Mouse (Mus musculus): Measurements from ENCODE around the gene Cox17. TPM values are rescaled to one million over a fixed set of nuclear protein-coding genes. Genes with fewer than 3 reads are reported as not detected.

Gene Cox17
- polyA plus RNA-seq, 1 experiment from 2014 or later = 88.1 TPM

DNA sequence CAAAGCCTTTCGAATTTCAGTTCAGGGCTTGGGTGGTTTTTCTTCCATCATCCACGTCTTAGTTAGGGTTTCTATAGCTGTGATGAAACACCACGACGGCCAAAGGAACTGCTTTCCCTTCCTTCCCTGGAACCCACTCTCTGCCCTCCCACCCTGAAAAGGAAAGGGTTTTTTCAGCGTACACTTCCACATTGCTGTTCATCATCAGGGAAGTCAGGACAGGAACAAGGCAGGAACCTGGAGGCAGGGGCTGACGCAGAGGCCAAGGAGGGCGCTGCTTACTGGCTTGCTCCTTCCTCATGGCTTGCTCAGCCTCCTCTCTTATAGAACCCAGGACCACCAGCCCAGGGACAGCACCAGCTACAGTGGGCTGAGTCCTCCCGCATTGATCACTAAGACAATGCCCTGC, 30.1 kb downstream of the Cox17 start:
- H3K9me3 ChIP-seq (ENCODE audit: control insufficient read depth, low read length) = no peaks in the 10 kb centered on the region
- H3K4me2 ChIP-seq (ENCODE audit: low read length) = peak overlapping the region; percentile 51
- ATAC-seq (ENCODE audit: low FRiP score, low TSS enrichment) = peak; percentile 38; the same call in 1 of the 2 replicates
- peak overlapping the region; percentile 54; the same call in 1 of the 2 replicates for H3K9ac ChIP-seq (replicated peaks; ENCODE audit: low read length)
- no peaks in the 10 kb centered on the region for H3K36me3 ChIP-seq (ENCODE audit: control insufficient read depth, insufficient read depth, low read length)
- DNase-seq = no peak
- 48% methylated on average over 8 of the region's 8 CpGs for WGBS
- peak overlapping the region; percentile 19 for H3K4me3 ChIP-seq (replicated peaks; ENCODE audit: low read depth, low read length)
- H3K27ac ChIP-seq (replicated peaks; ENCODE audit: low read depth, low read length) = peak overlapping the region; percentile 76
- H3K27me3 ChIP-seq (ENCODE audit: control insufficient read depth, insufficient read depth, low read length) = no peaks in the 10 kb centered on the region
- peaks cover 8% of the 10 kb centered on the region; the same call in 1 of the 2 replicates for H3K4me1 ChIP-seq (ENCODE audit: control insufficient read depth, insufficient read depth, low read length)

DNA sequence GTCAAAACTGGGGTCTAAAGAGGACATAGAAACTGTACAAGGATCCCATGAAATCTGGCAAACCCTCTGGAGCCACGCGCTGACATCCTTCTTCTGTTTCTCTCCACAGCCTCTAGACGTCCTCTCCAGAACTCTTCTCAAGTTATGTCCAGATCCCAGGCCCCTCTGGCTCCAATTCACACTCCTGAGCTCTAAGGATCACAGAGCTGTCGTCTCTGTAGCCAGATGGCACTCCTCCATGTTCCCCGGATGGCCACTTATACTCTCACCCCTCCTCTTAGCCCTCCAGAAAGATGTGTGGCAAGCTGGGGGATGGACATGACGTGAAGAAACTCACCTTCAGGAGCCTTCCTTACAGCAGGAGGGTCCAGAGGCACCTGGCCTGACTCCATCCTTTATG, 30.8 kb downstream of the Cox17 start:
- 84% methylated on average over 6 of the region's 6 CpGs for WGBS
- no peak overlapping the region for H3K4me2 ChIP-seq (ENCODE audit: low read length)

DNA sequence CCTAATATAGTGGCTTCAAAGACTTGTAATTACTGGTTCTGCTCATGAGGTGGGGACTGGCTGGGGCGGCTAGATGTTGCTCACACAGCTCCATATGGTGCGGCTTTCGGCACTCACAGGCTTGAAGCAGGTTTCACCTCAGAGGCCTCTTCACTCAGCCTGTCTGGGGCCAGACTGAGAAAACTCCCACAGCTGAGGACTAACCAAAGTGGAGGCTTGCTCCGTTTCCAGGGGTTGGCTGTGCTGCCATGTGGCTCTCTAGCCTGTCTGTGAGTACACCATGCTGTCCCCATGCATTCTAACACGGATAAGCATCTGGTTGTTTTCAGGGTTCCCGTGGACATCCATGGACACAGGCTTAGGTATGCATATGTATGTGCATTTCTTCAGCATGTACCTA, 31.8 kb downstream of the Cox17 start:
- H3K4me2 ChIP-seq (ENCODE audit: low read length) = no peak overlapping the region
- no peak overlapping the region for H3K27ac ChIP-seq (replicated peaks; ENCODE audit: low read depth, low read length)
- no peaks in the 10 kb centered on the region for H3K36me3 ChIP-seq (ENCODE audit: control insufficient read depth, insufficient read depth, low read length)
- WGBS = 87% methylated on average over 6 of the region's 6 CpGs
- H3K4me3 ChIP-seq (replicated peaks; ENCODE audit: low read depth, low read length) = no peak overlapping the region
- H3K27me3 ChIP-seq (ENCODE audit: control insufficient read depth, insufficient read depth, low read length) = no peaks in the 10 kb centered on the region
- no peak overlapping the region for H3K9ac ChIP-seq (replicated peaks; ENCODE audit: low read length)
- ATAC-seq (ENCODE audit: low FRiP score, low TSS enrichment) = no peak
- DNase-seq = no peak
- peaks cover 8% of the 10 kb centered on the region; the same call in 1 of the 2 replicates for H3K4me1 ChIP-seq (ENCODE audit: control insufficient read depth, insufficient read depth, low read length)
- H3K9me3 ChIP-seq (ENCODE audit: control insufficient read depth, low read length) = no peaks in the 10 kb centered on the region

More for the DNA sequence above, 30.8 kb downstream of the Cox17 start:
- Histone ChIP-seq H3K9ac (replicated peaks; ENCODE audit: low read length) (no peak overlapping the region), H3K9me3 (ENCODE audit: control insufficient read depth, low read length) (no peaks in the 10 kb centered on the region), H3K27ac (replicated peaks; ENCODE audit: low read depth, low read length) (no peak overlapping the region), H3K36me3 (ENCODE audit: control insufficient read depth, insufficient read depth, low read length) (no peaks in the 10 kb centered on the region), H3K27me3 (ENCODE audit: control insufficient read depth, insufficient read depth, low read length) (no peaks in the 10 kb centered on the region), H3K4me3 (replicated peaks; ENCODE audit: low read depth, low read length) (no peak overlapping the region), H3K4me1 (ENCODE audit: control insufficient read depth, insufficient read depth, low read length) (peaks cover 8% of the 10 kb centered on the region; the same call in 1 of the 2 replicates)
- DNase-seq (no peak), ATAC-seq (ENCODE audit: low FRiP score, low TSS enrichment) (no peak)

DNA sequence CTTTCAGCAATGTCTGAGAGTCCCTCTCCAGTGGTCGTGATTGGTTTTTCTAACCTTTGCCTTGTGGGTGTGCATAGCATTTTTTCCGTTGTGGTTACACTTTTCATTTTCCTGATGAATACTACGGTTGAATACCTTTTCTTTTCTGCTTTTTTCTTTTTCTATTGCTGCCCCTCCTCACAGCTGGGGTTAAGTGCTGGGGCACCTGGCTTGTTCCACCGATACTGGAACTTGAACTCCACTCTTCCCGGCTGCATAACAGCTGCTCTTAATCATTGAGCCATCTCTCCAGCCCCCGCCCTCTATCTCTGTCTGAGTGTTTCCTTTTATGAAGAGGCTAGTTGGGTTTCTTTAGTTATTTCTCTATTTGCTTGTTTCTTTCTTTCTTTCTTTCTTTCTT, 32.3 kb downstream of the Cox17 start:
- Histone ChIP-seq H3K9ac (replicated peaks; ENCODE audit: low read length) (no peak overlapping the region), H3K9me3 (ENCODE audit: control insufficient read depth, low read length) (no peaks in the 10 kb centered on the region), H3K4me3 (replicated peaks; ENCODE audit: low read depth, low read length) (no peak overlapping the region), H3K4me1 (ENCODE audit: control insufficient read depth, insufficient read depth, low read length) (peaks cover 8% of the 10 kb centered on the region; the same call in 1 of the 2 replicates), H3K27me3 (ENCODE audit: control insufficient read depth, insufficient read depth, low read length) (no peaks in the 10 kb centered on the region), H3K36me3 (ENCODE audit: control insufficient read depth, insufficient read depth, low read length) (no peaks in the 10 kb centered on the region), H3K4me2 (ENCODE audit: low read length) (no peak overlapping the region), H3K27ac (replicated peaks; ENCODE audit: low read depth, low read length) (no peak overlapping the region)
- DNase-seq = no peak
- 77% methylated on average over 6 of the region's 6 CpGs for WGBS
- ATAC-seq (ENCODE audit: low FRiP score, low TSS enrichment) = no peak

DNA sequence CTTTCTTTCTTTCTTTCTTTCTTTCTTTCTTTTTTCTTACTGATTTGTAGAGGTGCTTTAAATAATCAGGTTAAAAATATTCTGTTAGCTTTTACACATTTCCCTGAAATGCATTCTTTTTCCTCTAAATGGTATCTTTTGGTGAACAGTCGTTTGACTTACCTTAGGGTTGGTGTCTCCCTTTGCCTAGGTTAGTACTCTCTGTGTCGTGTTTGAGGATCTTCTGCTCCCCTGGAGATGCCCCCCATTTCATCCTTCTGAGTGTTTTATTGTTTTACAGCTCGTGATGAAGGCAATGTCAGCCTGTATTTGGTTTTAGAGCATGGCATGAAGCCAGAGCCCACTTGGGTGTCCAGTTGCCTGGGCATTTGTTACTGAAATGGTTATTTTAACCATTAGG, 32.7 kb downstream of the Cox17 start:
- no peak overlapping the region for H3K4me3 ChIP-seq (replicated peaks; ENCODE audit: low read depth, low read length)
- H3K27ac ChIP-seq (replicated peaks; ENCODE audit: low read depth, low read length) = no peak overlapping the region
- ATAC-seq (ENCODE audit: low FRiP score, low TSS enrichment) (no peak), DNase-seq (no peak)
- no peaks in the 10 kb centered on the region for H3K27me3 ChIP-seq (ENCODE audit: control insufficient read depth, insufficient read depth, low read length)
- no peak overlapping the region for H3K4me2 ChIP-seq (ENCODE audit: low read length)
- 54% methylated on average over 3 of the region's 3 CpGs for WGBS
- no peak overlapping the region for H3K9ac ChIP-seq (replicated peaks; ENCODE audit: low read length)
- H3K4me1 ChIP-seq (ENCODE audit: control insufficient read depth, insufficient read depth, low read length) = peaks cover 8% of the 10 kb centered on the region; the same call in 1 of the 2 replicates
- no peaks in the 10 kb centered on the region for H3K36me3 ChIP-seq (ENCODE audit: control insufficient read depth, insufficient read depth, low read length)
- H3K9me3 ChIP-seq (ENCODE audit: control insufficient read depth, low read length) = no peaks in the 10 kb centered on the region

DNA sequence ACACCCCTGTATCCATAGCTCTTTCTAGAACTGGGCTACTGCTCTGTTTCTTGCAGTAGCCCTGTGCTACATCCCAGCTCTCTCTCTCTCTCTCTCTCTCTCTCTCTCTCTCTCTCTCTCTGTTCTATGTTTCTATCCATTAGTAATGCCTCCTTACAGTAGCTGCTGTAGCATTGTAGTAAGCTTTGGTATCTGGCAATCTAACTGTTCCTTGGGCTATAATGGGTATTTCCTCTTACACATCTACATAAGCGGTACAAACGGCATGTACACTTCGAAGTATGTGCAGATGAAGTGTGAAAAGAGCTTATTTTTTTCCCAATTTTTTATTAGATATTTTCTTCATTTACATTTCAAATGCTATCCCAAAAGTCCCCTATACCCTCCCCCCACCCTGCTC, 33.1 kb downstream of the Cox17 start:
- WGBS = 93% methylated on average over 3 of the region's 3 CpGs
- no peak overlapping the region for H3K4me2 ChIP-seq (ENCODE audit: low read length)
- no peaks in the 10 kb centered on the region for H3K36me3 ChIP-seq (ENCODE audit: control insufficient read depth, insufficient read depth, low read length)
- H3K27me3 ChIP-seq (ENCODE audit: control insufficient read depth, insufficient read depth, low read length) = no peaks in the 10 kb centered on the region
- H3K27ac ChIP-seq (replicated peaks; ENCODE audit: low read depth, low read length) = no peak overlapping the region
- no peak overlapping the region for H3K9ac ChIP-seq (replicated peaks; ENCODE audit: low read length)
- H3K4me3 ChIP-seq (replicated peaks; ENCODE audit: low read depth, low read length) = no peak overlapping the region
- no peaks in the 10 kb centered on the region for H3K9me3 ChIP-seq (ENCODE audit: control insufficient read depth, low read length)
- peaks cover 8% of the 10 kb centered on the region; the same call in 1 of the 2 replicates for H3K4me1 ChIP-seq (ENCODE audit: control insufficient read depth, insufficient read depth, low read length)
- DNase-seq = no peak
- no peak for ATAC-seq (ENCODE audit: low FRiP score, low TSS enrichment)

DNA sequence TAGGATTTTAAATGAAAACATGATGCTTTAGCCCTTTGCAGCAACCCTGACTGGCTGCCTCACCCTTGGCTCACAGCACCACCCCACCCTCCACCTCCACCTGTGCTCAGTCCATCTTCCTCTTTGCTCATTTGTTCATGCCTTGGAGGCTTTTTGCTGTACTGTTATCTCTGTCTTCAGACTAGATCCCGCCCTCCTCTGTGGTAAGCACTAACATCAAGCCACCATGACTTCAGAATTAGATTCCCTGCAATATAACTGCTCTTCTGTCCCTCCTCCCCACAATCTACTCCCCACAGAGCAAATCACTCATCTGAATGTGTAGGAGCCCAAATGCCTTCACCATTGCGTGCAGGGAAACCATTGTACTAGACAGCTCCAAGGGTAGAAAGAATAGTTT, 36.9 kb downstream of the Cox17 start:
- no peaks in the 10 kb centered on the region for H3K36me3 ChIP-seq (ENCODE audit: control insufficient read depth, insufficient read depth, low read length)
- H3K4me3 ChIP-seq (replicated peaks; ENCODE audit: low read depth, low read length) = no peak overlapping the region
- no peak overlapping the region for H3K9ac ChIP-seq (replicated peaks; ENCODE audit: low read length)
- no peaks in the 10 kb centered on the region for H3K27me3 ChIP-seq (ENCODE audit: control insufficient read depth, insufficient read depth, low read length)
- H3K4me1 ChIP-seq (ENCODE audit: control insufficient read depth, insufficient read depth, low read length) = no peaks in the 10 kb centered on the region
- H3K4me2 ChIP-seq (ENCODE audit: low read length) = no peak overlapping the region
- H3K27ac ChIP-seq (replicated peaks; ENCODE audit: low read depth, low read length) = no peak overlapping the region
- 80% methylated on average over 2 of the region's 2 CpGs for WGBS
- no peaks in the 10 kb centered on the region for H3K9me3 ChIP-seq (ENCODE audit: control insufficient read depth, low read length)
- DNase-seq (no peak), ATAC-seq (ENCODE audit: low FRiP score, low TSS enrichment) (no peak)

DNA sequence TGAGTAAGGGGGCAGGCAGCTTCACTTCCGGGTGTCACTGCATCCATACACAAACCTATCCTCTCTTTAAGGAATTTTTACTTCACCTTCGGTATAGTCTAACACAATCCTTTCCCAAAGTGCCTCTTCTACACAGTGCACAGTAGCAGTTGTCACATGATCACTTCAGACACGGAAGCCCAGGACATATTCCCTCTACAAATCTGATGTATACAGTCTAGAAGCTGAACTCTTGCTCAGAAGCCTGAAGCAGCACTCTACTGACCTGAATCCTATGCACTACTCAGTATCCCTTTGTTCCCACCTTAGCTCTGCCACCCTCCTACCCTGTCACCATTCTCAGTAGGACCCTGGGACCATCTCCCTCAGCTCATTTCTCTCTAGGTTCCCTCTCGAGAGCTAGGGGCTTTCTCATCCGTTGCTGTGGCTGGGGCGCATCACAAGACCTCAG, 38.4 kb downstream of the Cox17 start:
- Histone ChIP-seq H3K36me3 (ENCODE audit: control insufficient read depth, insufficient read depth, low read length) (no peaks in the 10 kb centered on the region), H3K27ac (replicated peaks; ENCODE audit: low read depth, low read length) (no peak overlapping the region), H3K9ac (replicated peaks; ENCODE audit: low read length) (no peak overlapping the region), H3K27me3 (ENCODE audit: control insufficient read depth, insufficient read depth, low read length) (no peaks in the 10 kb centered on the region), H3K4me1 (ENCODE audit: control insufficient read depth, insufficient read depth, low read length) (no peaks in the 10 kb centered on the region), H3K4me2 (ENCODE audit: low read length) (no peak overlapping the region), H3K9me3 (ENCODE audit: control insufficient read depth, low read length) (no peaks in the 10 kb centered on the region), H3K4me3 (replicated peaks; ENCODE audit: low read depth, low read length) (no peak overlapping the region)
- no peak for ATAC-seq (ENCODE audit: low FRiP score, low TSS enrichment)
- no peak for DNase-seq
- WGBS = 87% methylated on average over 6 of the region's 6 CpGs

DNA sequence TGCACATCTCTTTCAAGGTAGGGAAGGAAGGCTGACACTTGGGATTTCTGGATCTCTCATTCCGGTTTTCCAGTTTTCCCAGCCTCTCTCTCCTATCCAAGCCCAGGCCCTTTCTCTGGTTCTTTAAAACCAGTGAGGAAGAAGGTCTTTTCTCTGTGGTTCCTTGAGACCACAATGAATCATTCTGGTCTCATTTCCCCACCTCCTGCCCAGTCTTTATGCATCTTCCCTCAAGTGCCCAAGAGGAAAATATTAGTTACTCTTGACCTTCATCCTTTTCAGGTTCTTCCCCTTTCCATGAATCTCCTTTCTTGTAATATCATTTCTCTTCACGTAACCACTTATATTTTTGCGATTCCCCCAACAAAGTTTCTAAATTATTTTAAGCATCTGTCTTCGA, 38.9 kb downstream of the Cox17 start:
- no peaks in the 10 kb centered on the region for H3K4me1 ChIP-seq (ENCODE audit: control insufficient read depth, insufficient read depth, low read length)
- ATAC-seq (ENCODE audit: low FRiP score, low TSS enrichment) = no peak
- H3K4me2 ChIP-seq (ENCODE audit: low read length) = no peak overlapping the region
- no peaks in the 10 kb centered on the region for H3K9me3 ChIP-seq (ENCODE audit: control insufficient read depth, low read length)
- H3K36me3 ChIP-seq (ENCODE audit: control insufficient read depth, insufficient read depth, low read length) = no peaks in the 10 kb centered on the region
- H3K4me3 ChIP-seq (replicated peaks; ENCODE audit: low read depth, low read length) = no peak overlapping the region
- DNase-seq = no peak
- H3K27ac ChIP-seq (replicated peaks; ENCODE audit: low read depth, low read length) = no peak overlapping the region
- H3K27me3 ChIP-seq (ENCODE audit: control insufficient read depth, insufficient read depth, low read length) = no peaks in the 10 kb centered on the region
- H3K9ac ChIP-seq (replicated peaks; ENCODE audit: low read length) = no peak overlapping the region
- 95% methylated on average over 4 of the region's 4 CpGs for WGBS

Data from midbrain, embryonic 14.5 days (tissue).